Mouse (Mus musculus) mature B cell (primary cell): ENCODE measurements around the gene Ranbp10.
"Not testable (repeated sequence)": the region's sequence is repeated elsewhere in the genome, so short reads cannot be mapped to it uniquely, and the experiment has no call there.

Source experiments
- in situ Hi-C: fragments of 300-500 bp; cut with MboI; formaldehyde crosslinking; loops from 2 replicates; pipeline ENCODE4 v1.14.3; 2019

Gene Ranbp10

DNA sequence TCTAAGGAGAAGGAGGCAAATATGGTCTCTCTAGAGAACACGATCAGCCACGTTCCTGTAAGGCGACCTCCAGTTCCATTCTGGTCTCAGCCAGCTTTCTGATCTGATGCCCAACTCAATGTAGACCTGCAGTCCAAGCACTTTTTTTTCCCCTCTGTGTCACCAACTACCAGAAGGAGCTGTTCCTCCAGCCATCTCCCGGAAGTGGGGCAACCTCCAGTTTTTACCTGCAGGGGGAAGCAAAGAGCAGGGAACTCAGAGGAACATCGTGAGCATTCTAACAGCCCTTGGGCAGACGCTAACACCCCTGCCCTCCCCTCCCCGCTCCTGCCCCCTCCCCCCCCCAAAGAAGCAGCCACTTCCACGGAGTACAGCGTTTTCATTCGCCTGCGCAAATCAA is 8.2 kb upstream of the Ranbp10 start:
- in situ Hi-C loops, result no loop called here

DNA sequence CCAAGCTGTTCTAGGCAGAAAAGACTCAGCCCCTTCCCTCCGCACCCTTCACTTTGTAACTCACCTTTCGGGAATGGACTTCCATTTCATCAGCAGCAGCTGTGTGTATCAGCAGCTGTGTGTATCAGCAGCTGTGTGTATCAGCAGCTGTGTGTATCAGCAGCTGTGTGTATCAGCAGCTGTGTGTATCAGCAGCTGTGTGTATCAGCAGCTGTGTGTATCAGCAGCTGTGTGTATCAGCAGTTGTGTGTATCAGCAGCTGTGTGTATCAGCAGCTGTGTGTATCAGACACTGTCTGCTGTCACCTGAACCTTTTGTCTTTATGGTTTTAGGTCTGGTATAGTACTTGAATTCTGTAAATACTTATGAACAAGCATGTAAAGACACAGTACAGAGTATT is 6.6 kb upstream of the Ranbp10 start:
- in situ Hi-C loops, result not testable (repeated sequence)

GRCm38 (mm10) chr8:105826379-105826778 is 771 bp downstream of the Ranbp10 start:
- in situ Hi-C loops, result no loop called here

DNA sequence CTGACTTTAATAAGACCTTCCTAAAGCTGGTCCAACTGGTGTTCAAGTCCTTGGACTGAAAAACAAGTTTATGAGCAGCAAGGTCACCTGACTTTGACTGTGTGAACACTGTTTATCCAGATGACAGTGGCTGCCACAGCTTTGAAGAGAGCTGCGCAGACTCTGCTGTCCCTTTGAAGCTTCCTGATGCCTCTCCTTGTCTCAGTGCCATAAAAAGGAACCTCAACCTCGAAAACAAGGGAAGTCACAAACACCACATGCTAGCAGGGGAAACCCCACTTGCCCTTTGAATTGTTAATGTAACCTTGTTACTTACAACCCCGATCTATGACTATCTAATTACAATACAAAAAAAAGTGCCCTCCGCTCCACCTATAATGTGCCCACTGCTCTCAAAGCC is 1.6 kb downstream of the Ranbp10 start:
- in situ Hi-C loops, result no loop called here

GRCm38 (mm10) chr8:105820925-105821324 is 6.2 kb downstream of the Ranbp10 start:
- in situ Hi-C loops, result no loop called here

- in situ Hi-C loops, result no loop called here
These were observed 7.5 kb downstream of the Ranbp10 start for GRCm38 (mm10) chr8:105819659-105820058.

DNA sequence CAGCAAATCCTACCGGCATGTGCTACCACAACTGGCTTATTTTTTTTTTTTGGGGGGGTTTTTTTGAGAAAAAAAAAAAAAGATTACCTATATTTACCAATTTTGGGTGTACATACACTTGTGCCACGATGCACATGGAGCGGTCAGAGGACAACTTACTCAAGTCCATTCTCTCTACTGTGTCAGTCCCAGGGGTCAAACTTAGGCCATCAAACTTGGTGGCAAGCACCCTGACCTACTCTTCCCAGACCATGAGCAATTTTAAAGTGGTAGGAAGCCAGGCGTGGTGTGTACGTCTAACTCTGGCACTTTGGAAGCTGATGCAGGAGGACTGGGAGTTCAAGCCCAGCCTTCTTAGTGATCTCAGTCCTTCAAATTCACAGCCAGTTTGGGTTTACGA is 13.9 kb downstream of the Ranbp10 start:
- in situ Hi-C loops, result no loop called here

GRCm38 (mm10) chr8:105812511-105812910 is 14.6 kb downstream of the Ranbp10 start:
- in situ Hi-C loops, result no loop called here

- in situ Hi-C loops, result no loop called here
These were observed 15.6 kb downstream of the Ranbp10 start for GRCm38 (mm10) chr8:105811543-105811942.

DNA sequence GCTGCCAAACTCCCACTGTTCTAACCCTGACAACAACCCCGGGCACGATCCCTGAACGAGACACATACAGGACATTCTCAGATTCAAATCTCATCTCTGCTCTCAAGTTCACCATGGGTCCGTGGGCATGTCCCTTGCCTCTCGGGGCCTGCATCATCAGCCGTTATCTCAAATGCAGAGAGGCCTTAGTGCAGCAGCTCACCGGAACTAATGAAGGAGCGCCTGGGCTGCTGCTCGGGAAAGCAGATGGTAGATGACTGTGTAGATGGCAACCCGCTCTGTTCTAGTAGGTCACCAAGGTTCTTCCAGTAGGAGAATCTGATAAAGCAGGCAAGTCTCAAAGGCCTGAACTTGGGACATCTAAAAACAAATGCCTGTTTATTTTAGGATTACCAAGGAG is 16.1 kb downstream of the Ranbp10 start:
- in situ Hi-C loops, result no loop called here

DNA sequence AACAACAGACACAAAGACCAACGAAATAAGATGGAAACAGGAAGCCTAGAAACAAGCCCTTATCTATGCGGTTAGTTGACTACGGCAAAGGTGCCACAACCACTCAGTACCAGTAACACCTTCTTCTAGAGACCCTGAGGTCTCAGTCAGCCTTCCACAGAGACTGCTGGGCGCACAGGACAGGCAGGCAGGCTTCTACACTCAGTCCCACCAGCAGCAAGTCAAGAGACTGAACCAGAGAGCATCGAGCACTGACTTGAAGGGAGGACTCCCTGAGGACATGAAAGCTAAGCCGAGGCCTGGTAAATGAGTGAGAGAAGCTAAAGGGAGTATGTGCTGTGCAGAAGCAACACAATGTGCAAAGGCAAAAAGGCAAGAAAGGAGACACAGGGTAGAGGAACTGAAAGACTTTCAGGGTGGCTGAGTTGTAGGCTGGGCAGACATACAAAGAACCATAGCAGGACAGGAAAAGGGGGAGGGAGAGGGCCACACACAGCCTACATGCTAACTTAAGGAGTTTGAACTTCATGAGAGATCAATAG is 16.8 kb downstream of the Ranbp10 start:
- in situ Hi-C loops, result no loop called here

GRCm38 (mm10) chr8:105808480-105808879 is 18.7 kb downstream of the Ranbp10 start:
- in situ Hi-C loops, result no loop called here

DNA sequence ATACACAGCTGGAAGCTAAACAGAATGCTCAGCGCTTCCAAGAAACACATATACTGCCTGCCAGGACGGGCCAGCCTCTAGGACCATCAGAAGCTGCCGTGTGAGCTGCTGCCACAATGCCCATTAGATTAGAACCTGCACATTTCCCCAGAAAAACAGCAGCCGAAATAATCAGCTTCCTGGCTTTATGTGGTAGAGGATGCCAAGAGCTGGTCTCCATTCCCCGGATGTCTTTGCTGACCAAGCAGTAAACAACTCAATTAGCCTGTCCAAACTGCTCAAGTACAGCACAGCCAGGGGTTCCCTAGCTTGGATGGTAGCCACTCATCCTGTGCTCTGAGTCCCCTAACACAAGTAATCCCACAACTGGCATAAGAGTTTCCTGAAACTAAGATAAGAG is 19.4 kb downstream of the Ranbp10 start:
- in situ Hi-C loops, result no loop called here

DNA sequence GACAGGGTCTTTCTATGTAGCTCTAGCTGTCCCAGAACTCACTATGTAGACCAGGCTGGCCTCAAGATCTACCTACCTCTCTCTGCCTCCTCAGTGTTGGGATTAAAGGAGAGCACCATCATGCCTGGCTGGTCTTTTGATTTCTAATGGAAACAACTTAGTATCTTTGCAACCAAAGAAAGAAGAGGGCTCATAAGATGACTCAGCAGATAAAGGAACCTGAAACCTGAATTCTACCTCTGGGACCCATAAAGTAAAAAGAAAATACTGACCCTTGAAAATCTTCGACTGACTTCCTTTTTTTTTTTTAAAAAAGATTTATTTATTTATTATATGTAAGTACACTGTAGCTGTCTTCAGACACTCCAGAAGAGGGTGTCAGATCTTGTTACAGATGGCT is 21.2 kb downstream of the Ranbp10 start:
- in situ Hi-C loops, result no loop called here

- in situ Hi-C loops, result no loop called here
These were observed 21.8 kb downstream of the Ranbp10 start for GRCm38 (mm10) chr8:105805346-105805745.

GRCm38 (mm10) chr8:105804797-105805196 is 22.4 kb downstream of the Ranbp10 start:
- in situ Hi-C loops, result no loop called here

DNA sequence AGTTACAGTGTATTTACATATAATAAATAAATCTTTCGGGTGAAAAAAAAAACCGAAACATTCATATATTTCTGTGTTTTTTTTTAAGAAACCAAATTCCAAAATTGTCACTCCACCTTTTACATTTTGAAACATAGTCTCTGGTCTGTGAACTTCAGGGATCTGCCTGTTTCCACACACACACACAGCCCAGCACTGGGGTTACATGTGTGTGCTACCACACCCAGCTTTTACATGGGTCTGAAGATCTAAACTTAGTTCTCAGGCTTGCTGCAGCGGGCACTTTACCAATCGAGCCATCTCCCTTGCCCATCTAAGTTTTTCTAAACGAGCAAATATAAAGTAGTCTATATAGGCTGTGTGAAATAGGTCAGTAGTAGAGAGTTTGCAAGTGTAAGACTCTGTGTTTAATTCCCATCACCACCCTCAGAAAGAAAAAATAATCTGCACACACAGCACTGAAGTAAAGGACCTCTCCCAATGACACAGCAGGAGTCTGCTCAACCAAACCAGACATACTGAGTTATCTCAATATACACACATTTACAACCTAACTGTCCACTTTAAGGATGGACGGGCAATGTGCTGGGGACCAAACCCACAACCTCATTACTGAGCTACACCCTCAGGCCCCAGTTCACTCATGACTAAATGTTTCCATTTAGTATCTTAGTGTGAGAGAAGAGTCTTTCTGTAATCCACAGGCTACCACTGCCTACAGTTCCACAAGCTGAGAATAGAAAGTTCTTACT is 25.8 kb downstream of the Ranbp10 start:
- in situ Hi-C loops, result no loop called here

DNA sequence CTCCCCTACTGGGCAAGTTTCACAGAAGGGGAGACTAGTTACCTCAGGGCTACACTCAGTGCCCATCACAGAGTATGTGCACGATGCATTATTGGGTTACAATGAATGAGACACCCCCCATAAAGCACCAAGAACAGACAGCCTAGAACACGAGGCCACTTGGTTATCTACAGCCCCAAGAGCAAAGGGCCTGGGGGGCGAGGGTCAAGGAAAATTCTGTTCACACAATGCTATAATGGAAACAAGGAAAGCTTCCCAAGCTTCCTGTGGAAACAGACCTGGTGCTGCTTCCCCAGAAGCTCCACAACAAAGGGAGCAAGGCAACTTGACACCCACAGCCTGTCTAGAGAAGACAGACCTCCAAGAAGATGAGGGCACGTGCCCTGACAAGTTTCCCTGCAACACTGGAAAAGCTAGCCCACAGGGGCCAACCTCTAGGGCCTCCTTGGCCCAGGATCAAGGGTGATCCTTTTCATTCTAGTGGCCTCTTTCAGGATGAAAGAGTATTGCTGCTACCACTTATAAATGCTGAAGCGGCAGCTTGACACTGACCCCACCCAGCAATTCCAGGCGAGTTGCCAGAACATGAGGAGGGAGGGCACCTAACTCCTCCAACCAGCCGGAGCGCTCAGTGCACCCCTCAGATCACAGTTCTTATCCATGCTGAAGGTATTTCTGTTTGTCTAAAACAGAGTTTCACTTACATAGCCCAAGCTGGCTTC is 27.9 kb downstream of the Ranbp10 start:
- in situ Hi-C loops, result no loop called here

GRCm38 (mm10) chr8:105798408-105798807 is 28.7 kb downstream of the Ranbp10 start:
- in situ Hi-C loops, result no loop called here

DNA sequence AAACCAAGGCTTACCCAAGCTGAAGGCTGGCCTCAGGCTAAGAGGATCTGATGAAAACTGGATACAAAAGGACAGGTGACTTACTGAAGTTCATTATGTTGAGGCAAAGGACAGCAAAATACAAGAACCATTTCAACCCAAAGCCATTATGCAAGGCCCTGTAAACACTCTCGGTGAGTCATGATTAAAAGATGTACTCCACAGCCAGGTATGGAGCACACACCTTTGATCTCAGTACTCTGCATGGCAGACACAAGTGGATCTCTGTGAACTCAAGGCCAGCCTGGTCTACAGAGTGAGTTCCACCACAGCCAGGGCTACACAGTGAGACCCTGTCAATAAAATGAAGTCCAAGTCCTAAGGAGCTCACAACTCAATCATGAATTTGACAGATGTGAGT is 31.4 kb downstream of the Ranbp10 start:
- in situ Hi-C loops, result no loop called here

- in situ Hi-C loops, result no loop called here
These were observed 33.0 kb downstream of the Ranbp10 start for GRCm38 (mm10) chr8:105794009-105794598.

- in situ Hi-C loops, result no loop called here
These were observed 33.8 kb downstream of the Ranbp10 start for GRCm38 (mm10) chr8:105793331-105793730.

DNA sequence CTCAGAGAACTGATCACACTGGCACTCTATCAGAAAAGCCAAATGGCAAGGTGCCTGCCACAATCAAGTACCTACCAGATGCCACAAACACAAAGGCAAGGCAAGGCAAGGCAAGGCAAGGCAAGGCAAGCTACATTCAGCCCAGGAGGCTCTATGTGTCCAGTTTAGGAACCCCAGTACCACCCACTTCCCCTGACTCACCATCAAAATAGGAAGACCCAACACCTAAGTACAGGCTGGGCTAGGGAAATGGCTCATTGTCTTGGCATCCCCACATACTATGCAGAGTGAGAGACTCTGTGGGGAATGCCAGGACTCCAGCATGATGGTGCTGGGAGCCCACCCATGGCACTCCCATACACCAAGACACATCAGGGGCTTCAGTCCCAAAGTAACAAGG is 37.5 kb downstream of the Ranbp10 start:
- in situ Hi-C loops, result no loop called here
